Mouse (Mus musculus) ES-Bruce4 (cell line): Measurements from ENCODE around the gene Gm10065. TPM values are rescaled to one million over a fixed set of nuclear protein-coding genes. Genes with fewer than 3 reads are reported as not detected.
"Not testable (repeated sequence)": the region's sequence is repeated elsewhere in the genome, so short reads cannot be mapped to it uniquely, and the experiment has no call there.

Source experiments
- H3K27ac ChIP-seq: 2 replicates; pipeline ENCODE4 v1.5.1; 2012; ENCODE audit warnings: low read length, inconsistent platforms; ENCODE audit not compliant: insufficient read depth
- H3K27me3 ChIP-seq: 2 replicates; pipeline ENCODE4 v1.6.1; 2012; ENCODE audit warnings: mild to moderate bottlenecking, low read length, inconsistent platforms; ENCODE audit not compliant: control insufficient read depth, poor library complexity, insufficient read depth, severe bottlenecking
- H3K36me3 ChIP-seq: 2 replicates; pipeline ENCODE4 v1.6.1; 2012; ENCODE audit warnings: inconsistent platforms, mild to moderate bottlenecking, low read length, moderate library complexity; ENCODE audit not compliant: control insufficient read depth, poor library complexity, insufficient read depth, severe bottlenecking
- H3K4me1 ChIP-seq: one replicate; pipeline ENCODE4 v1.8.1; 2011; ENCODE audit warnings: low read length; ENCODE audit not compliant: control insufficient read depth, insufficient read depth
- H3K4me3 ChIP-seq: 2 replicates; pipeline ENCODE4 v1.5.1; 2011; ENCODE audit warnings: low read depth, mild to moderate bottlenecking, low read length
- H3K9ac ChIP-seq: 2 replicates; pipeline ENCODE4 v1.6.1; 2012; ENCODE audit warnings: low read depth, mild to moderate bottlenecking, inconsistent platforms; ENCODE audit not compliant: poor library complexity, severe bottlenecking
- H3K9me3 ChIP-seq: replicated peaks from 2 replicates; pipeline ENCODE4 v1.6.1; 2012; ENCODE audit warnings: mild to moderate bottlenecking, low read length, inconsistent platforms; ENCODE audit not compliant: control insufficient read depth, poor library complexity, insufficient read depth, severe bottlenecking
- CTCF ChIP-seq: IDR thresholded peaks from one replicate; pipeline ENCODE4 v1.8.1; 2011; ENCODE audit warnings: low read depth, low read length
- EP300 ChIP-seq: IDR thresholded peaks from 2 replicates; pipeline ENCODE4 v1.6.1; 2011; ENCODE audit warnings: low read depth, low read length; ENCODE audit not compliant: insufficient read depth
- POLR2A ChIP-seq: IDR thresholded peaks from one replicate; pipeline ENCODE4 v1.8.1; 2011; ENCODE audit warnings: low read length; ENCODE audit not compliant: insufficient read depth
- polyA plus RNA-seq: library from polyadenylated mRNA; stranded (reverse); fragments of >200 nt; gene quantifications from 2 replicates; pipeline ENCODE4 v1.2.4, GENCODE M21; 2011; ENCODE audit warnings: low read depth; ENCODE audit not compliant: missing spikeins, insufficient read depth, insufficient read length

Gm10065 gene
- not detected in 2 replicates for polyA plus RNA-seq

- H3K9me3 ChIP-seq, H3K36me3 ChIP-seq, H3K27ac ChIP-seq, H3K4me1 ChIP-seq, H3K27me3 ChIP-seq: not testable (repeated sequence)
- Histone ChIP-seq H3K9ac (peak within 1 kb of the TSS; percentile 15; the same call in 1 of the 2 replicates), H3K4me3 (peak within 1 kb of the TSS; percentile 58)
These were observed at the start of gene Gm10065, which contains the start of gene Zkscan4 for GRCm38 (mm10) chr13:21478759-21479670. Gene Gm10065 (minus strand): TSS chr13:21479441. Gene Zkscan4 (plus strand): TSS chr13:21478907.

DNA sequence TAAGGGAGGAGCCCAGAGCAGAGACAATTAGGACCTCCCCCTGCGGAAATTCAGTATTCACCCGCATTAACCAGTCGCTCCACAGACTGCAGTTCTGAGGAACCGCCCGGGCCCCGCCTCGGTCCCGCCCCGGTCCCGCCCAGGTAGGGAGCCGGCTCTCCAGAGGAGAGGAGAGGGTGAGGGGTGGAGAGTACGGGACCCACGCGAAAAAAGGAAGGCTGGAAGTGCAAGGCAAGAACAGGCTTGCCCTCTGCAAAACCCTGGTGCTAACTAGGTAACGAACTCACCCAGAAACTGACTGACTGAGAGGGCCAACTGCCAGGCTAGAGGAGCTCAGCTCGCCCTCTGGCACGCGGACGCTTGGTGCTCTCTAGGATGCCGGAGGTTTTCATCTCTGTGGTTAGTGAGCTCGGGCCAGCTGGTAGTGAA is 27.0 kb upstream of the Gm10065 start:
- H3K27me3 ChIP-seq, result no peaks in the 10 kb centered on the region
- H3K9me3 ChIP-seq, result no peaks in the 10 kb centered on the region
- no peaks in the 10 kb centered on the region for H3K36me3 ChIP-seq
- peak overlapping the region; percentile 89 for H3K4me3 ChIP-seq
- TF ChIP-seq POLR2A (no peak), CTCF (no peak), EP300 (no peak)
- no peaks in the 10 kb centered on the region for H3K4me1 ChIP-seq
- peak overlapping the region; percentile 9 for H3K9ac ChIP-seq
- H3K27ac ChIP-seq, result no peak overlapping the region

DNA sequence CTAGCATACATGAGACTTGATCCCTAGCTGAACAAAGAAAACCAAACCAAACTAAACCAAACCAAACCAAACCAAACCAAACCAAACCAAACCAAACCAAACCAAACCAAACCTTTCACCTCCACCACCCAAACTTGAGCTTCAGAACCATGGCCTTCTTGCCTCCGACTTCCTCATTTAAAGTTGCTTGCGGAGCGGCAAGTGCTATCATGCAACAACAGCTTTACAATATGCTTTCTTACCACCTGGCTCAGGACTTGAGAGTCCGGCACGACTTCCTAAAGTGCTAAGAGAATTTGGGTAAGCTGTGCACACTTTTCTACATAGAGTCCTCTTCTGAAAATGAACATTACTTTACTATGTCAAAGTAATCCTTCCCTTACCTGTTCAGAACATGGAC is 23.1 kb upstream of the Gm10065 start:
- Histone ChIP-seq H3K9ac (no peak overlapping the region), H3K4me1 (no peaks in the 10 kb centered on the region), H3K4me3 (no peak overlapping the region), H3K36me3 (no peaks in the 10 kb centered on the region), H3K27me3 (no peaks in the 10 kb centered on the region), H3K27ac (no peak overlapping the region), H3K9me3 (no peaks in the 10 kb centered on the region)
- TF ChIP-seq CTCF, result no peak
- no peak for TF ChIP-seq POLR2A
- TF ChIP-seq EP300, result no peak

GRCm38 (mm10) chr13:21501182-21501581 is 21.9 kb upstream of the Gm10065 start, which contains the start of gene Gm11273:
Gene Gm11273 (minus strand): TSS chr13:21501418.
- not testable (repeated sequence) for H3K4me3 ChIP-seq, H3K36me3 ChIP-seq, H3K27me3 ChIP-seq, H3K4me1 ChIP-seq, H3K27ac ChIP-seq, H3K9ac ChIP-seq, H3K9me3 ChIP-seq

- TF ChIP-seq EP300 (no peak), CTCF (no peak), POLR2A (no peak)
- Histone ChIP-seq H3K27me3 (no peaks in the 10 kb centered on the region), H3K27ac (no peak within 1 kb of the TSS), H3K36me3 (no peaks in the 10 kb centered on the region), H3K4me1 (no peaks in the 10 kb centered on the region), H3K9ac (no peak within 1 kb of the TSS), H3K9me3 (no peaks in the 10 kb centered on the region), H3K4me3 (no peak within 1 kb of the TSS)
These were observed 15.8 kb upstream of the Gm10065 start, which contains the start of gene AK157302 for GRCm38 (mm10) chr13:21495080-21495479. Gene AK157302 (plus strand): TSS chr13:21495223.

GRCm38 (mm10) chr13:21492847-21493246 is 13.6 kb upstream of the Gm10065 start:
- Histone ChIP-seq H3K4me1 (no peaks in the 10 kb centered on the region), H3K4me3 (no peak overlapping the region), H3K9ac (no peak overlapping the region), H3K27me3 (no peaks in the 10 kb centered on the region), H3K27ac (no peak overlapping the region), H3K9me3 (peaks cover 9% of the 10 kb centered on the region), H3K36me3 (no peaks in the 10 kb centered on the region)
- TF ChIP-seq CTCF (no peak), EP300 (no peak)
